Mouse (Mus musculus) kidney, postnatal 0 days (tissue): ENCODE measurements around the gene Spint4. TPM values are rescaled to one million over a fixed set of nuclear protein-coding genes. Genes with fewer than 3 reads are reported as not detected.

Experiments
- ATAC-seq: fragments of 200-750 bp; cut with Nextera tagmentation; replicated peaks from 2 replicates; pipeline ENCODE4 v1.8.0; 2017; ENCODE audit warnings: low read depth, moderate number of reproducible peaks, moderate TSS enrichment, moderate library complexity; ENCODE audit not compliant: low FRiP score
- DNase-seq: peaks from one replicate; pipeline ENCODE4 v3.0.0-alpha.2; 2016; ENCODE audit warnings: low spot score
- H3K27ac ChIP-seq: fragments of 300-500 bp; sonication (generic); 2 replicates; pipeline ENCODE4 v1.5.1; 2014; ENCODE audit warnings: mild to moderate bottlenecking
- H3K27me3 ChIP-seq: fragments of 300-500 bp; sonication (generic); 2 replicates; pipeline ENCODE4 v1.6.1; 2014; ENCODE audit warnings: low read length, mixed read lengths; ENCODE audit not compliant: insufficient read depth
- H3K36me3 ChIP-seq: fragments of 300-500 bp; sonication (generic); 2 replicates; pipeline ENCODE4 v1.6.1; 2014; ENCODE audit warnings: low read length, mixed read lengths; ENCODE audit not compliant: insufficient read depth
- H3K4me1 ChIP-seq: fragments of 300-500 bp; sonication (generic); replicated peaks from 2 replicates; pipeline ENCODE4 v1.6.1; 2014; ENCODE audit warnings: antibody characterized with exemption, low read length, mixed read lengths; ENCODE audit not compliant: insufficient read depth
- H3K4me2 ChIP-seq: fragments of 300-500 bp; sonication (generic); 2 replicates; pipeline ENCODE4 v1.6.1; 2014; ENCODE audit warnings: mild to moderate bottlenecking, low read length, moderate library complexity, mixed read lengths
- H3K4me3 ChIP-seq: fragments of 300-500 bp; sonication (generic); replicated peaks from 2 replicates; pipeline ENCODE4 v1.5.1; 2014; ENCODE audit warnings: low read depth, low read length
- H3K9ac ChIP-seq: fragments of 300-500 bp; sonication (generic); 2 replicates; pipeline ENCODE4 v1.6.1; 2014; ENCODE audit warnings: low read depth, low read length
- H3K9me3 ChIP-seq: fragments of 300-500 bp; sonication (generic); replicated peaks from 2 replicates; pipeline ENCODE4 v1.6.1; 2016; ENCODE audit warnings: low read length, inconsistent platforms, mixed read lengths
- CTCF ChIP-seq: IDR thresholded peaks from 2 replicates; pipeline ENCODE4 v1.5.1; 2016; ENCODE audit warnings: antibody characterized with exemption, low read depth, mild to moderate bottlenecking, moderate library complexity
- WGBS: fragments of 180-500 bp; shearing (Covaris S2); extraction: QIAGEN DNeasy Blood & Tissue Kit; methylation state at CpG from one replicate; pipeline ENCODE4 v1.1.7; 2014; 5-methylcytosine and 5-hydroxymethylcytosine counted together
- polyA plus RNA-seq: library from polyadenylated mRNA; unstranded; fragments of >200 nt; fragmentation: Nextera tagmentation; extraction: Ambion mirVana; gene quantifications from 2 replicates; pipeline ENCODE4 v1.2.1, GENCODE M21; 2015

Spint4 gene
- polyA plus RNA-seq, 1 experiment from 2014 or later: 0.84 TPM

- H3K4me3 ChIP-seq: no peak overlapping the region
- WGBS: 80% methylated on average over 7 of the region's 7 CpGs
- no peak overlapping the region for H3K9ac ChIP-seq
- no peaks in the 10 kb centered on the region for H3K27me3 ChIP-seq
- no peak overlapping the region for H3K27ac ChIP-seq
- no peaks in the 10 kb centered on the region for H3K9me3 ChIP-seq
- peak; percentile 28; the same call in 1 of the 2 replicates for TF ChIP-seq CTCF
- H3K36me3 ChIP-seq: no peaks in the 10 kb centered on the region
- no peak overlapping the region for H3K4me2 ChIP-seq
- DNase-seq (no peak), ATAC-seq (no peak)
- H3K4me1 ChIP-seq: no peaks in the 10 kb centered on the region
Measured at GRCm38 (mm10) chr2:164676103-164676502, 22.2 kb upstream of the Spint4 start.

GRCm38 (mm10) chr2:164676916-164677685 lies 21.2 kb upstream of the Spint4 start:
- DNase-seq: no peak
- Histone ChIP-seq H3K4me3 (no peak overlapping the region), H3K27me3 (no peaks in the 10 kb centered on the region), H3K27ac (no peak overlapping the region), H3K36me3 (no peaks in the 10 kb centered on the region), H3K9me3 (no peaks in the 10 kb centered on the region), H3K9ac (no peak overlapping the region), H3K4me1 (no peaks in the 10 kb centered on the region), H3K4me2 (no peak overlapping the region)
- 69% methylated on average over 16 of the region's 16 CpGs for WGBS
- no peak for TF ChIP-seq CTCF
- no peak for ATAC-seq

- H3K4me2 ChIP-seq: peak overlapping the region; percentile 51
- H3K9ac ChIP-seq: 0 out of 2 replicates have a peak overlapping the region, but pooled peaks have one; percentile 28
- H3K36me3 ChIP-seq: no peaks in the 10 kb centered on the region
- ATAC-seq: peak; percentile 80
- H3K27ac ChIP-seq: no peak overlapping the region
- peak; percentile 94 for TF ChIP-seq CTCF
- WGBS: 18% methylated on average over 19 of the region's 19 CpGs
- no peaks in the 10 kb centered on the region for H3K27me3 ChIP-seq
- H3K9me3 ChIP-seq: no peaks in the 10 kb centered on the region
- 0 out of 2 replicates have a peak overlapping the region, but pooled peaks have one; percentile 9 for H3K4me3 ChIP-seq
- DNase-seq: peak; percentile 92
- no peaks in the 10 kb centered on the region for H3K4me1 ChIP-seq
Measured at GRCm38 (mm10) chr2:164678848-164679625, 19.3 kb upstream of the Spint4 start.

- Histone ChIP-seq H3K36me3 (no peaks in the 10 kb centered on the region), H3K27me3 (no peaks in the 10 kb centered on the region), H3K9me3 (no peaks in the 10 kb centered on the region), H3K4me1 (no peaks in the 10 kb centered on the region), H3K4me2 (no peak overlapping the region), H3K27ac (no peak overlapping the region), H3K4me3 (no peak overlapping the region), H3K9ac (no peak overlapping the region)
- ATAC-seq (no peak), DNase-seq (no peak)
- no peak for TF ChIP-seq CTCF
- 32% methylated on average over 3 of the region's 3 CpGs for WGBS
Measured at GRCm38 (mm10) chr2:164679906-164680305, 18.4 kb upstream of the Spint4 start.

- H3K36me3 ChIP-seq: no peaks in the 10 kb centered on the region
- no peak within 1 kb of the TSS for H3K4me3 ChIP-seq
- no peak within 1 kb of the TSS for H3K27ac ChIP-seq
- no peak for DNase-seq
- WGBS: 65% methylated on average over 3 of the region's 3 CpGs
- ATAC-seq: no peak
- no peak for TF ChIP-seq CTCF
- no peak within 1 kb of the TSS for H3K9ac ChIP-seq
- no peaks in the 10 kb centered on the region for H3K4me1 ChIP-seq
- H3K4me2 ChIP-seq: no peak within 1 kb of the TSS
- no peaks in the 10 kb centered on the region for H3K27me3 ChIP-seq
- H3K9me3 ChIP-seq: no peaks in the 10 kb centered on the region
Measured at GRCm38 (mm10) chr2:164684807-164685206, 13.5 kb upstream of the Spint4 start, which contains the start of gene Wfdc13. TSS of gene Wfdc13 (plus strand) at chr2:164685107.

DNA sequence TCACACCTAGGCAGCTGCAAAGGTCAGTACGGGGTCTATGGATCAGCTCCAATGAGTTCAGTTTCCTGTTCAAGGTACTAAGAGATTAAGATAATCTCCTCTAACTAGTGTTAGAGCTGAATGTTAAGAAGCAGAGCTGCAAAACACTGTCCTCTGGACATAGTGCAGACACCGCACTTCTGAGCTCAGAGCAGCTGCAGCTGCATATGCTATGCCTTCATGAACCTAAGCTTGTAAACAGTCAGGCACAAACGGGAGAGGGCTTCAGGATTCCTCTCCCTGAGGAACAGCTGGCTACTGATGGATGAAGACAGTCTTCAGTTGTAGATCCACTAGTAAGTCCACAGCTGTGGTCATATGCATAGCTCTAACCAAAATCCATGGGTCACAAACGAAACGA lies 2.7 kb downstream of the Spint4 start:
- DNase-seq (no peak), ATAC-seq (no peak)
- no peak overlapping the region for H3K4me2 ChIP-seq
- no peak overlapping the region for H3K4me3 ChIP-seq
- TF ChIP-seq CTCF: no peak
- WGBS: 59% methylated on average over 5 of the region's 5 CpGs
- H3K27ac ChIP-seq: no peak overlapping the region
- no peak overlapping the region for H3K9ac ChIP-seq
- H3K4me1 ChIP-seq: no peaks in the 10 kb centered on the region
- no peaks in the 10 kb centered on the region for H3K36me3 ChIP-seq
- H3K27me3 ChIP-seq: no peaks in the 10 kb centered on the region
- no peaks in the 10 kb centered on the region for H3K9me3 ChIP-seq
